Comparison of ENCODE assay signal across 8 mouse cellular contexts in genomic region chr19:60789919-60790506, GRCm38 (mm10). TPM values are rescaled to one million over a fixed set of nuclear protein-coding genes. Genes with fewer than 3 reads are reported as not detected.
A peak's percentile ranks its signal among the peaks of the same experiment; 100 is the strongest.
DNase-seq lines count a peak whose midpoint lies in the region; ATAC-seq and TF ChIP-seq lines count a peak whose summit lies in the region.

No protein-coding gene starts in this region.

- WGBS in heart, embryonic 14.5 days, result under 1% methylated on average over 58 of the region's 60 CpGs
- WGBS in kidney, postnatal 0 days, result under 1% methylated on average over 50 of the region's 60 CpGs
- under 1% methylated on average over 59 of the region's 60 CpGs for WGBS in lung, embryonic 14.5 days

- peak overlapping the region; percentile 100 for H3K9ac ChIP-seq in heart, embryonic 14.5 days (ENCODE audit: low read length)
- H3K9ac ChIP-seq in kidney, postnatal 0 days (ENCODE audit: low read depth, low read length), result peak overlapping the region; percentile 100
- peak overlapping the region; percentile 96 for H3K9ac ChIP-seq in lung, embryonic 14.5 days

- DNase-seq in adrenal gland, postnatal 36 days, result peak; percentile 57 to 68
- peak; percentile 20 for DNase-seq in fibroblast of lung, adult 2 months (ENCODE audit: low read depth)
- peak; percentile 68 for DNase-seq in kidney, postnatal 0 days (ENCODE audit: low spot score)
- DNase-seq in lung, embryonic 14.5 days, result peak; percentile 56
- peak; percentile 56 to 64 for DNase-seq in thymus, postnatal 36 days

- no peak for TF ChIP-seq CTCF in kidney, postnatal 0 days (IDR thresholded peaks at IDR 0.05; ENCODE audit: low read depth)
- no peak for TF ChIP-seq CTCF in lung, embryonic 14.5 days (IDR thresholded peaks at IDR 0.05; ENCODE audit: low read depth)

- H3K4me3 ChIP-seq in heart, embryonic 14.5 days (ENCODE audit: control insufficient read depth in 1 of 2, insufficient read depth in 1 of 2, low read depth in 1 of 2, low read length in 2 of 2), result peak overlapping the region; percentile 85 to 100
- H3K4me3 ChIP-seq in kidney, postnatal 0 days (replicated peaks; ENCODE audit: low read depth, low read length), result peak overlapping the region; percentile 98
- peak overlapping the region; percentile 96 for H3K4me3 ChIP-seq in lung, embryonic 14.5 days (ENCODE audit: low read depth, low read length)

- H3K27me3 ChIP-seq in heart, embryonic 14.5 days (ENCODE audit: control insufficient read depth, insufficient read depth, low read length), result no peaks in the 10 kb centered on the region
- H3K27me3 ChIP-seq in kidney, postnatal 0 days (ENCODE audit: insufficient read depth, low read length), result no peaks in the 10 kb centered on the region
- no peaks in the 10 kb centered on the region for H3K27me3 ChIP-seq in lung, embryonic 14.5 days (ENCODE audit: insufficient read depth, low read length)

- H3K36me3 ChIP-seq in heart, embryonic 14.5 days (ENCODE audit: control insufficient read depth, insufficient read depth, low read length), result no peaks in the 10 kb centered on the region
- no peaks in the 10 kb centered on the region for H3K36me3 ChIP-seq in kidney, postnatal 0 days (ENCODE audit: insufficient read depth, low read length)
- no peaks in the 10 kb centered on the region for H3K36me3 ChIP-seq in lung, embryonic 14.5 days (ENCODE audit: insufficient read depth)

- H3K4me2 ChIP-seq in heart, embryonic 14.5 days (ENCODE audit: low read length), result peak overlapping the region; percentile 74
- peak overlapping the region; percentile 75 for H3K4me2 ChIP-seq in kidney, postnatal 0 days (ENCODE audit: low read length)
- H3K4me2 ChIP-seq in lung, embryonic 14.5 days, result peak overlapping the region; percentile 89

- peak overlapping the region; percentile 93 to 99 for H3K27ac ChIP-seq in heart, embryonic 14.5 days (replicated peaks in 1 of 2; ENCODE audit: control insufficient read depth in 1 of 2, insufficient read depth in 1 of 2, low read depth in 2 of 2, low read length in 2 of 2)
- peak overlapping the region; percentile 100 for H3K27ac ChIP-seq in kidney, postnatal 0 days
- H3K27ac ChIP-seq in lung, embryonic 14.5 days (ENCODE audit: low read depth), result peak overlapping the region; percentile 99

- no peaks in the 10 kb centered on the region for H3K9me3 ChIP-seq in heart, embryonic 14.5 days (ENCODE audit: control insufficient read depth, low read length)
- no peaks in the 10 kb centered on the region for H3K9me3 ChIP-seq in kidney, postnatal 0 days (replicated peaks; ENCODE audit: low read length)
- no peaks in the 10 kb centered on the region for H3K9me3 ChIP-seq in lung, embryonic 14.5 days (ENCODE audit: low read depth, low read length)

- peaks cover 2 to 19% of the 10 kb centered on the region in 2 experiments for H3K4me1 ChIP-seq in heart, embryonic 14.5 days (ENCODE audit: control insufficient read depth in 2 of 2, insufficient read depth in 2 of 2, low read length in 2 of 2)
- H3K4me1 ChIP-seq in kidney, postnatal 0 days (replicated peaks; ENCODE audit: insufficient read depth, low read length), result no peaks in the 10 kb centered on the region; the same call in 1 of the 2 replicates
- peaks cover 5% of the 10 kb centered on the region for H3K4me1 ChIP-seq in lung, embryonic 14.5 days (ENCODE audit: insufficient read depth)

- ATAC-seq in CD4-positive, CD25-positive, alpha-beta regulatory T cell, adult 4 months, result peak; percentile 47
- peak; percentile 77 for ATAC-seq in heart, embryonic 14.5 days (ENCODE audit: insufficient number of reproducible peaks, insufficient read depth, low FRiP score, low read depth)
- ATAC-seq in kidney, postnatal 0 days (replicated peaks; ENCODE audit: low FRiP score, low read depth), result peak; percentile 61
- ATAC-seq in lung, embryonic 14.5 days (ENCODE audit: insufficient read depth), result peak; percentile 66
- peak; percentile 44 for ATAC-seq in neutrophil, adult 5-6 weeks (ENCODE audit: extremely low read depth, insufficient number of reproducible peaks, low FRiP score, poor library complexity, severe bottlenecking)

RNA-seq across cellular contexts. Expression of gene Eif3a, which starts 0.4 kb away (rescaled TPM):
- polyA plus RNA-seq in CD4-positive, CD25-positive, alpha-beta regulatory T cell, adult 4 months (2017; shearing (Covaris generic)), result 100 to 1,000 TPM; 110 to 125 TPM
- total RNA-seq in adrenal gland, postnatal 36 days (2021), result 100 to 1,000 TPM; 161 to 191 TPM
- 114 and 128 TPM in 2 replicates for polyA plus RNA-seq in heart, embryonic 14.5 days (2014; fragmentation: Nextera tagmentation; extraction: Ambion mirVana)
- polyA plus RNA-seq in kidney, postnatal 0 days (2015; fragmentation: Nextera tagmentation; extraction: Ambion mirVana), result 97.2 and 108 TPM in 2 replicates
- polyA plus RNA-seq in lung, embryonic 14.5 days (2014; fragmentation: Nextera tagmentation; extraction: Ambion mirVana), result 178 and 185 TPM in 2 replicates
- total RNA-seq in neutrophil, adult 5-6 weeks (2017), result 236 and 241 TPM in 2 replicates

RNA-seq across cellular contexts. Expression of gene Fam45a, which starts 21.4 kb away (rescaled TPM):
- polyA plus RNA-seq in CD4-positive, CD25-positive, alpha-beta regulatory T cell, adult 4 months (2017; shearing (Covaris generic)), result 10 to 100 TPM; 56.0 to 64.3 TPM
- 10 to 100 TPM; 40.1 to 42.9 TPM for total RNA-seq in adrenal gland, postnatal 36 days (2021)
- polyA plus RNA-seq in heart, embryonic 14.5 days (2014; fragmentation: Nextera tagmentation; extraction: Ambion mirVana), result 23.2 and 24.2 TPM in 2 replicates
- polyA plus RNA-seq in kidney, postnatal 0 days (2015; fragmentation: Nextera tagmentation; extraction: Ambion mirVana), result 26.5 and 29.1 TPM in 2 replicates
- polyA plus RNA-seq in lung, embryonic 14.5 days (2014; fragmentation: Nextera tagmentation; extraction: Ambion mirVana), result 31.0 and 31.3 TPM in 2 replicates
- 33.8 and 34.8 TPM in 2 replicates for total RNA-seq in neutrophil, adult 5-6 weeks (2017)

RNA-seq across cellular contexts. Expression of gene Nanos1, which starts 34.2 kb away (rescaled TPM):
- 1 to 10 TPM in 1 of 2 experiments, under 1 TPM in 1; 0.79 to 1.2 TPM for polyA plus RNA-seq in CD4-positive, CD25-positive, alpha-beta regulatory T cell, adult 4 months (2017; shearing (Covaris generic))
- total RNA-seq in adrenal gland, postnatal 36 days (2021), result 1 to 10 TPM in 1 of 2 experiments, under 1 TPM in 1; 0.92 to 1.4 TPM
- 0.86 and 1.1 TPM in 2 replicates for polyA plus RNA-seq in heart, embryonic 14.5 days (2014; fragmentation: Nextera tagmentation; extraction: Ambion mirVana)
- 0.69 and 0.75 TPM in 2 replicates for polyA plus RNA-seq in kidney, postnatal 0 days (2015; fragmentation: Nextera tagmentation; extraction: Ambion mirVana)
- 1.6 and 1.7 TPM in 2 replicates for polyA plus RNA-seq in lung, embryonic 14.5 days (2014; fragmentation: Nextera tagmentation; extraction: Ambion mirVana)
- total RNA-seq in neutrophil, adult 5-6 weeks (2017), result 2.7 and 3.7 TPM in 2 replicates

Comparison
In these comparisons a context has a peak if more than half of its experiments do, and no peak if none do; other contexts are left out.
1. Peak in every context shown above with its lines: DNase-seq, ATAC-seq, H3K4me3 ChIP-seq and H3K27ac ChIP-seq.